Mouse (Mus musculus): ENCODE measurements around the gene Ss18l2. TPM values are rescaled to one million over a fixed set of nuclear protein-coding genes. Genes with fewer than 3 reads are reported as not detected.

Gene Ss18l2
- polyA plus RNA-seq, 1 experiment: 22.2 TPM

GRCm38 (mm10) chr9:121675556-121675955, 34.6 kb upstream of the Ss18l2 start:
- DNase-seq: no peak
- Histone ChIP-seq H3K4me3 (replicated peaks; ENCODE audit: extremely low read depth, low read depth, low read length) (no peak overlapping the region), H3K4me1 (ENCODE audit: control insufficient read depth, insufficient read depth, low read length) (peaks cover 35% of the 10 kb centered on the region)
- TF ChIP-seq CTCF (IDR thresholded peaks at IDR 0.05; ENCODE audit: insufficient read depth, low read length): no peak
- TF ChIP-seq POLR2A (IDR thresholded peaks at IDR 0.05; ENCODE audit: borderline replicate concordance, extremely low read depth, low read depth, low read length): no peak
- WGBS: 81% methylated on average over 2 of the region's 2 CpGs

DNA sequence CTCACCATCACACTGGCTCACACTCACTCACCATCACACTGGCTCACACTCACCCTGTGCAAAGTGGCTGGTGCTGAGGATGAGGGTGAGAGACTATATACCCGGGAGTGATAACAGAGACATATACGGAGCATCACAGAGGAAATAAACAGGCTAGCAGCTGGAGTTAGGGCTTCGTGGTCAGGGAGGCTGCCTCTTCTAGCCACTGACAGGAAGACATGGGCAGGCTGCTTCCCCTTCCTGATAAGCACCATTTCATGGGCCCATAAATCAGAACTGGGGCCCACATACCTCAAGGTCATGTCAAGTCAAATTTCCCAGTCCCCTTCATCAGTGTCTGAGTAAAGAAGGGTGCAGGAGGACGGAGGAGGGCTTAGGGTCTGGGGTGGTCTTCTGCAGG, 33.1 kb upstream of the Ss18l2 start:
- WGBS: 30% methylated on average over 4 of the region's 4 CpGs
- no peak for DNase-seq
- Histone ChIP-seq H3K4me3 (replicated peaks; ENCODE audit: extremely low read depth, low read depth, low read length) (no peak overlapping the region), H3K4me1 (ENCODE audit: control insufficient read depth, insufficient read depth, low read length) (peaks cover 29% of the 10 kb centered on the region)
- TF ChIP-seq CTCF (IDR thresholded peaks at IDR 0.05; ENCODE audit: insufficient read depth, low read length): no peak
- TF ChIP-seq POLR2A (IDR thresholded peaks at IDR 0.05; ENCODE audit: borderline replicate concordance, extremely low read depth, low read depth, low read length): no peak

DNA sequence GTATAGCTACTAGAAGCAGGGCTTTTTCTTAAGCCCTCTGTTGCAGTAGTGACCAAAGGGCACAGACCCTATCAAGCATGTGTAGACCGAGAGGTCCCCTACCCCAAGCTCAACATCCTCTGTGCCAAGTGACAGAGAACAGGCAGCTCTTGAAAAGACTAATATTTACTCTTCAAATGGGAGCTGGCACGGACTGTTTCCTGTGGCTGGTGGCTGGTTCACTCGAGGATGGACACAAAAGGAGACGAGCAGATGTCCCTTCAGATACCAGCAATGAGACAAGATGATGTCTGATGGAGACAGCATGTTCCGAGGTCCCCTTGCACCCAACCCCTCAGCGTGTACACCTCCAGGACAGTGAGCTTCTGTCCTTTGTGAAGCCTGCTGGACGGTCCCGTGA, 32.7 kb upstream of the Ss18l2 start:
- Histone ChIP-seq H3K4me3 (replicated peaks; ENCODE audit: extremely low read depth, low read depth, low read length) (no peak overlapping the region), H3K4me1 (ENCODE audit: control insufficient read depth, insufficient read depth, low read length) (peaks cover 25% of the 10 kb centered on the region)
- TF ChIP-seq POLR2A (IDR thresholded peaks at IDR 0.05; ENCODE audit: borderline replicate concordance, extremely low read depth, low read depth, low read length) (peak; percentile 53; the same call in 1 of the 2 replicates), CTCF (IDR thresholded peaks at IDR 0.05; ENCODE audit: insufficient read depth, low read length) (no peak)
- DNase-seq: peak; percentile 47
- WGBS: 24% methylated on average over 8 of the region's 8 CpGs

GRCm38 (mm10) chr9:121679549-121679948, 30.6 kb upstream of the Ss18l2 start:
- H3K4me3 ChIP-seq (replicated peaks; ENCODE audit: extremely low read depth, low read depth, low read length): no peak overlapping the region
- 20% methylated on average over 6 of the region's 6 CpGs for WGBS
- H3K4me1 ChIP-seq (ENCODE audit: control insufficient read depth, insufficient read depth, low read length): peaks cover 24% of the 10 kb centered on the region
- peak; percentile 47 for DNase-seq
- peak; percentile 79 for TF ChIP-seq CTCF (IDR thresholded peaks at IDR 0.05; ENCODE audit: insufficient read depth, low read length)
- TF ChIP-seq POLR2A (IDR thresholded peaks at IDR 0.05; ENCODE audit: borderline replicate concordance, extremely low read depth, low read depth, low read length): no peak

DNA sequence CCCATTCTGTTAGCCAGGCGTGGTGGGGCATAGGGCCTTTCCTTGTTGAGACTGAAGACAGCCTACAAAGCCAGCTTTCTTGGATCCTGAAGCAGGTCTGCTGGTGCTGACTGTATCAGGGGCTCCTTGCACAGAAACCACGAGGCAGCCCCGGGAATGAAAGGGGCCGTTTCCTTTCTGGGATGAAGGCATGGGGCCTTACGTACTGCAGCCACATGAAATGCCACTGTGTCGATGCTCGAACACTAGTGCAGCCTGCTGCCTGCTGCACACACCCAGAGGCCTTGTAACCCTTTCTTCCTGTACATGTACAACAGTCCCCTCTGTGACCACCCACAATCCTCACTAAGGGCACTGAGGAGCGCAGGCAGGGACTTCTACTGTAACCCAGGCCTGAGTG, 28.9 kb upstream of the Ss18l2 start:
- Histone ChIP-seq H3K4me1 (ENCODE audit: control insufficient read depth, insufficient read depth, low read length) (peaks cover 24% of the 10 kb centered on the region), H3K4me3 (replicated peaks; ENCODE audit: extremely low read depth, low read depth, low read length) (no peak overlapping the region)
- 78% methylated on average over 8 of the region's 8 CpGs for WGBS
- no peak for TF ChIP-seq POLR2A (IDR thresholded peaks at IDR 0.05; ENCODE audit: borderline replicate concordance, extremely low read depth, low read depth, low read length)
- TF ChIP-seq CTCF (IDR thresholded peaks at IDR 0.05; ENCODE audit: insufficient read depth, low read length): no peak
- no peak for DNase-seq

- no peak for DNase-seq
- H3K4me3 ChIP-seq (replicated peaks; ENCODE audit: extremely low read depth, low read depth, low read length): no peak overlapping the region
- 75% methylated on average over 18 of the region's 18 CpGs for WGBS
- TF ChIP-seq CTCF (IDR thresholded peaks at IDR 0.05; ENCODE audit: insufficient read depth, low read length): no peak
- H3K4me1 ChIP-seq (ENCODE audit: control insufficient read depth, insufficient read depth, low read length): peaks cover 16% of the 10 kb centered on the region
Measured at GRCm38 (mm10) chr9:121682037-121682680, 28.0 kb upstream of the Ss18l2 start.

DNA sequence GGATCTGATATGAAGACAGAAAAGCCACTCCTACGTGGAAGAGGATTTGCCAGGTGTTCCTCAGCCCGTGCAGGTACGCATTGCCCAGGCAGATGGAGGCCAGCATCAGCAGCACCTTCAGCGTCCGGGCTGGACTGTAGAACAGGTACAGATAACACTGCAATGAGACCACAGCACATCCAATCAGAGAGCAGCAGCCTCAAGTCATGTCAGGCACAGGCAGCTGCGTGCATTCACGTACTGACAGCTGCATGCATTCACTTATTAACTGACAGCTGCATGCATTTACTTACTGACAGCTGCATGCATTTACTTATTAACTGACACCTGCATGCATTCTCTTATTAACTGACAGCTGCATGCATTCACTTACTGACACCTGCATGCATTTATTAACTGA, 25.4 kb upstream of the Ss18l2 start:
- no peak for TF ChIP-seq POLR2A (IDR thresholded peaks at IDR 0.05; ENCODE audit: borderline replicate concordance, extremely low read depth, low read depth, low read length)
- TF ChIP-seq CTCF (IDR thresholded peaks at IDR 0.05; ENCODE audit: insufficient read depth, low read length): no peak
- Histone ChIP-seq H3K4me3 (replicated peaks; ENCODE audit: extremely low read depth, low read depth, low read length) (no peak overlapping the region), H3K4me1 (ENCODE audit: control insufficient read depth, insufficient read depth, low read length) (no peaks in the 10 kb centered on the region; the same call in 1 of the 2 replicates)
- WGBS: 81% methylated on average over 7 of the region's 7 CpGs
- no peak for DNase-seq

- no peak for DNase-seq
- TF ChIP-seq POLR2A (IDR thresholded peaks at IDR 0.05; ENCODE audit: borderline replicate concordance, extremely low read depth, low read depth, low read length) (no peak), CTCF (IDR thresholded peaks at IDR 0.05; ENCODE audit: insufficient read depth, low read length) (no peak)
- H3K4me3 ChIP-seq (replicated peaks; ENCODE audit: extremely low read depth, low read depth, low read length): no peak overlapping the region
- 78% methylated on average over 15 of the region's 15 CpGs for WGBS
- H3K4me1 ChIP-seq (ENCODE audit: control insufficient read depth, insufficient read depth, low read length): no peaks in the 10 kb centered on the region
Measured at GRCm38 (mm10) chr9:121690200-121690651, 19.9 kb upstream of the Ss18l2 start.

DNA sequence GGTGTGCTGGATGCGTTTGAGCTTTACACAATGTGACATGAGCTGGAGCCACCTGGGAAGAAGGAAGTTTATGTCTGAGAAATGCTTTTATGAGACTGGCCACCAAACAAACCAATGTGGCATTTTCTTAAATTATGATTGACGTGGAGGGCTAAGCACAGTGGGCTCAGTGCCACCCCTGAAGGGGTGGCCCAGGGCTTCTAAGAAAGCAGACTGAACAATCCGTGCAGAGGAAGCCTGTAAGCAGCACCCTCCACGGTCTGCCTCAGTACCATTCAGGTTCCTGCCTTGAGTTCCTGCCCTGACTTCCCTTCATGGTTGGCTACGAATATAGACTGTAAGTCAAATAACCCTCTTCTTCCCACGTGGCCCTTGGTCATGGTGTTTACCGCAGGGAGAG, 19.4 kb upstream of the Ss18l2 start:
- 89% methylated on average over 7 of the region's 7 CpGs for WGBS

DNA sequence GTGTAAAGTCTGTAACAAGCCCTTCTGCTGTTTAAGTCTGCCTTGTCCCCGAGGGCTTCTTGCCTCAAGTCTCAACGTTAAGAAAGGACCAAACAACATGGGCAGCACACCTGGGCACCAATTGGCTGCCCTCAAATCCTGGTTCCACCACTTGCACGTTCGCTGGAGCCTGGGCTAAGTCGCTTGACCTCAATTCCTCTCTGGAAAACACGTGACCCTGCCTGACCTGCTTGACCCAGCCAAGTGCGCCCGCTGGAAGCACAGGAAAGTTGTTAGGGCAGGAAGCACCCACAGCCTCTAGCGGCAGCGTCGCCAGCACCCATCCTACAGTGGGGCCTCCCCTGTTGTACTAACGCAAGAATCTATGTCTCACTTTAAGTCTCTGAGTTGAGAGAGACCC, 15.4 kb upstream of the Ss18l2 start:
- DNase-seq: no peak
- WGBS: 75% methylated on average over 12 of the region's 12 CpGs
- no peak overlapping the region for H3K4me3 ChIP-seq (replicated peaks; ENCODE audit: extremely low read depth, low read depth, low read length)
- no peak for TF ChIP-seq POLR2A (IDR thresholded peaks at IDR 0.05; ENCODE audit: borderline replicate concordance, extremely low read depth, low read depth, low read length)
- TF ChIP-seq CTCF (IDR thresholded peaks at IDR 0.05; ENCODE audit: insufficient read depth, low read length): no peak
- no peaks in the 10 kb centered on the region for H3K4me1 ChIP-seq (ENCODE audit: control insufficient read depth, insufficient read depth, low read length)

More for the DNA sequence above, 19.4 kb upstream of the Ss18l2 start:
- no peak for TF ChIP-seq CTCF (IDR thresholded peaks at IDR 0.05; ENCODE audit: insufficient read depth, low read length)
- TF ChIP-seq POLR2A (IDR thresholded peaks at IDR 0.05; ENCODE audit: borderline replicate concordance, extremely low read depth, low read depth, low read length): no peak
- DNase-seq: no peak
- no peaks in the 10 kb centered on the region for H3K4me1 ChIP-seq (ENCODE audit: control insufficient read depth, insufficient read depth, low read length)
- H3K4me3 ChIP-seq (replicated peaks; ENCODE audit: extremely low read depth, low read depth, low read length): no peak overlapping the region
